Mouse (Mus musculus) hindbrain, embryonic 11.5 days (tissue): Measurements from ENCODE around the gene Srcin1. TPM values are rescaled to one million over a fixed set of nuclear protein-coding genes. Genes with fewer than 3 reads are reported as not detected.
A peak's percentile ranks its signal among the peaks of the same experiment; 100 is the strongest.

ENCODE experiments used
- ATAC-seq: fragments of 200-750 bp; cut with Nextera tagmentation; 2 replicates; pipeline ENCODE4 v1.8.0; 2017; ENCODE audit warnings: mild to moderate bottlenecking, moderate TSS enrichment, moderate library complexity; ENCODE audit not compliant: low FRiP score
- DNase-seq: peaks from one replicate; pipeline ENCODE4 v3.0.0-alpha.2; 2015; ENCODE audit warnings: low spot score
- H3K27ac ChIP-seq: fragments of 300-500 bp; sonication (generic); 2 replicates; pipeline ENCODE4 v1.5.1; 2014; ENCODE audit warnings: mild to moderate bottlenecking, low read depth, low read length
- H3K27me3 ChIP-seq: fragments of 300-500 bp; sonication (generic); 2 replicates; pipeline ENCODE4 v1.6.1; 2014; ENCODE audit warnings: mild to moderate bottlenecking, low read length, moderate library complexity, mixed read lengths; ENCODE audit not compliant: control insufficient read depth, insufficient read depth
- H3K36me3 ChIP-seq: fragments of 300-500 bp; sonication (generic); 2 replicates; pipeline ENCODE4 v1.6.1; 2014; ENCODE audit warnings: mild to moderate bottlenecking, low read length, moderate library complexity, mixed read lengths; ENCODE audit not compliant: control insufficient read depth, insufficient read depth
- H3K4me1 ChIP-seq: fragments of 300-500 bp; sonication (generic); replicated peaks from 2 replicates; pipeline ENCODE4 v1.6.1; 2014; ENCODE audit warnings: low read length, mixed read lengths; ENCODE audit not compliant: control insufficient read depth, insufficient read depth
- H3K4me2 ChIP-seq: fragments of 300-500 bp; sonication (generic); replicated peaks from 2 replicates; pipeline ENCODE4 v1.6.1; 2014; ENCODE audit warnings: mild to moderate bottlenecking, low read depth, low read length
- H3K4me3 ChIP-seq: fragments of 300-500 bp; sonication (generic); 2 replicates; pipeline ENCODE4 v1.5.1; 2014; ENCODE audit warnings: low read depth, low read length
- H3K9ac ChIP-seq: fragments of 300-500 bp; sonication (generic); 2 replicates; pipeline ENCODE4 v1.6.1; 2014; ENCODE audit warnings: low read depth, low read length
- H3K9me3 ChIP-seq: fragments of 300-500 bp; sonication (generic); 2 replicates; pipeline ENCODE4 v1.6.1; 2016; ENCODE audit warnings: low read length; ENCODE audit not compliant: control insufficient read depth
- WGBS: fragments of 180-500 bp; shearing (Covaris S2); extraction: QIAGEN DNeasy Blood & Tissue Kit; methylation state at CpG from one replicate; pipeline ENCODE4 v1.1.7; 2014; 5-methylcytosine and 5-hydroxymethylcytosine counted together
- polyA plus RNA-seq: library from polyadenylated mRNA; unstranded; fragments of >200 nt; fragmentation: Nextera tagmentation; extraction: Ambion mirVana; gene quantifications from 2 replicates; pipeline ENCODE4 v1.2.1, GENCODE M21; 2014

The Srcin1 gene
- polyA plus RNA-seq, 1 experiment from 2014 or later = 2.2 TPM

DNA sequence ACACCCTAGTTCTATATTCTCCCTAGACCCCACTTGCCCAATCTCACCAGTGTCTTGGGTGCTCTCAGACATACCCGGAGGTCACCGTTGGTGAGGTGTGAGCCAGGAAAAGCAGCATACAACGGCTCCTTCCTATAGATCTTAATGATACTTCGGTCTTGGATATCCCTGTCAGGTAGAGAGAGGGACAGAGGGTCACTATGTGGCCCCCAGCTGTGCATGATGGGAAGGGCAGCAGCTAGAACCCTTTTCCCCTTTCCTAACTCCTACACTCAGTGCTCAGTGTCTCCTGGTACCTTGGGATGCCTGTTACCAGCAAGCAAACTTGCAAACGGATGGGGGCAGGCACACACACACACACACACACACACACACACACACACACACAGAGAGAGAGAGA is 40.3 kb downstream of the Srcin1 start:
- DNase-seq = peak; percentile 18
- H3K27ac ChIP-seq = no peak overlapping the region
- 43% methylated on average over 5 of the region's 5 CpGs for WGBS

DNA sequence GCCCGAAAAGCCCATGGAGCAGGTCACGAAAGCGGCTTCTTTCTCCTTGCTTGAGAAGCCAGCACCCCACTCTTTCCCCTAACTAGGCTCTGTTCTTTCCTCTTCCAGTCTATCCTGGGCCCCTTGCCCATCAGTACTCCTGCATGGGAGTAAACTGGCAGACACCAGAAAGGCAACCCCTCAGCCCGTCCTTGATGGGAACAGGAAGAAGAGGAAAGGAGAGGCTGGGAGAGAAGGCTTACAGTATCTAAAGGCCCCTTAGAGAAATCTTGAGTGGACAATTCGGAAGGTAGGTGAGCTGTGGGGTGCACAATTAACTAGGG is 40.7 kb downstream of the Srcin1 start:
- no peak overlapping the region for H3K27ac ChIP-seq
- no peak for DNase-seq
- H3K9me3 ChIP-seq = no peaks in the 10 kb centered on the region
- peaks cover 21% of the 10 kb centered on the region for H3K4me1 ChIP-seq
- no peak overlapping the region for H3K4me2 ChIP-seq
- no peak for ATAC-seq
- H3K27me3 ChIP-seq = peaks cover 68% of the 10 kb centered on the region
- no peak overlapping the region for H3K4me3 ChIP-seq
- H3K9ac ChIP-seq = no peak overlapping the region
- H3K36me3 ChIP-seq = no peaks in the 10 kb centered on the region
- 25% methylated on average over 5 of the region's 5 CpGs for WGBS

More for the DNA sequence above, 40.3 kb downstream of the Srcin1 start:
- Histone ChIP-seq H3K9me3 (no peaks in the 10 kb centered on the region), H3K4me2 (no peak overlapping the region), H3K27me3 (peaks cover 70% of the 10 kb centered on the region), H3K9ac (no peak overlapping the region), H3K4me3 (no peak overlapping the region), H3K4me1 (peaks cover 21% of the 10 kb centered on the region), H3K36me3 (no peaks in the 10 kb centered on the region)
- no peak for ATAC-seq

DNA sequence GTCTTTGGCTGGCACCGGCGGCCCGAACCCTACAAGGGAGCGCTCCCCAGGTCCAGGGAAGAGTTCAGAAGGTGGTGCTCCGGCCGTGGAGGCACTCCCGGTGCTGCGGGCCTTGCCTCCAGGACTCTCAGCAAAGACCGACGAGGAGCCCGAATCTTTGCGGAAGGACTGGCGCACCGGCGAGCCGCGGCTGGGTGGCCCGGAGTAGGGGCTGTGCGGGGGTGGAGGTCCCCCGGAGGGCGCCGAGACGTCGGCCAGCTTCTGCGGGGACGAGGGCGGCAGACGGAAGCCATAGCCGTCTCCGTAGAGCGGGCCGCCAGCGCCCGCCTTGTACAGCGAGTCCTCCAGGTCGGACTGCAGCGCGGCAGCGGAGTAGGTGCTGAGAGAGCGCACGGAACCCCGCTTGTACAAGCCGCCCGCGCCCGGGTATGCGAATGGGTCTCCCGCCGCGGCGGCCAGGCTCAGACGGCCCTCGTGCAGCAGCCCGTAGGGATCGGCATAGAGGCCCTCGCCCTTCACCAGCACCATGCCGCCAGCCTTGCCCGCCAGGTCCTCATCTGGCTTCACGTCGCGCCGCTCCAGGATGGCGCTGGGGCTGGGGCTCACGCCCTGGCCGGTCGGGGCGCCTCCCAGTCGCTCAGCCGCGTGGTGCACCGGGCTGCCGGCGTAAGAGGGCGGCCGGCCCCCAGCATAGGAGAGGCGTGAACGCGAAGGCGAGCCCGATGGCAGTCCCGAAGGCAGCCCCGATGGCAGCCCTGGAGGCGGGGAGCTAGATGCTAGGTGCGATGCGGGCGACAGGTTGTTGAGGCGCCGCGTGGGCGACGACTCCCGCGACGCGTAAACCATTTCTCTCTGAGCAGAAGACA is 41.3 kb downstream of the Srcin1 start:
- Histone ChIP-seq H3K4me1 (peaks cover 21% of the 10 kb centered on the region), H3K9me3 (no peaks in the 10 kb centered on the region), H3K4me3 (peak overlapping the region; percentile 22), H3K27me3 (peaks cover 68% of the 10 kb centered on the region), H3K36me3 (no peaks in the 10 kb centered on the region), H3K27ac (no peak overlapping the region), H3K4me2 (peak overlapping the region; percentile 20), H3K9ac (peak overlapping the region; percentile 23; the same call in 1 of the 2 replicates)
- DNase-seq (peak; percentile 65), ATAC-seq (no peak)
- 2% methylated on average over 94 of the region's 95 CpGs for WGBS

DNA sequence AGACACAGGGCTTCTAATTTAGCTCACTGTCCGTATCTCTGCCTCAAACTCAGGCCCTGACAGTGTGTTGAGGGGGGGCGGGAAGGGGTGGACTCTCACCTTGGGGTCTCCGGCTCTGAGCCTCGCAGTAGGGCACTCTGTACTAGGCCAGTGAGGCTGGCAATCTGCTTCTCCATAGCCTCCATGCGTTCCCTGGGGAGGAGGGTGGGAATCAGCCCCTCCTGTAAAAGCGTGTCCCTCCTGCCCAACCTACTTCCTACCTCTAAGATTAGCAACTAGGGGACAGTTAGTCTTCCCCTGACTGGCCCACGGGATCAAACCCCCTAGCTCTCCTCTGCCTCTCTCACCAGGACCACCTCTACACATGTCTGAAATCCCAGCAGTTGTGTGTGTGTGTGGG is 42.3 kb downstream of the Srcin1 start:
- DNase-seq = peak; percentile 20
- WGBS = 19% methylated on average over 6 of the region's 7 CpGs
- no peak overlapping the region for H3K4me2 ChIP-seq
- H3K9me3 ChIP-seq = no peaks in the 10 kb centered on the region
- H3K4me3 ChIP-seq = no peak overlapping the region
- ATAC-seq = no peak
- no peak overlapping the region for H3K9ac ChIP-seq
- peaks cover 18% of the 10 kb centered on the region; the same call in 1 of the 2 replicates for H3K4me1 ChIP-seq
- no peaks in the 10 kb centered on the region for H3K36me3 ChIP-seq
- no peak overlapping the region for H3K27ac ChIP-seq
- H3K27me3 ChIP-seq = peaks cover 68% of the 10 kb centered on the region

DNA sequence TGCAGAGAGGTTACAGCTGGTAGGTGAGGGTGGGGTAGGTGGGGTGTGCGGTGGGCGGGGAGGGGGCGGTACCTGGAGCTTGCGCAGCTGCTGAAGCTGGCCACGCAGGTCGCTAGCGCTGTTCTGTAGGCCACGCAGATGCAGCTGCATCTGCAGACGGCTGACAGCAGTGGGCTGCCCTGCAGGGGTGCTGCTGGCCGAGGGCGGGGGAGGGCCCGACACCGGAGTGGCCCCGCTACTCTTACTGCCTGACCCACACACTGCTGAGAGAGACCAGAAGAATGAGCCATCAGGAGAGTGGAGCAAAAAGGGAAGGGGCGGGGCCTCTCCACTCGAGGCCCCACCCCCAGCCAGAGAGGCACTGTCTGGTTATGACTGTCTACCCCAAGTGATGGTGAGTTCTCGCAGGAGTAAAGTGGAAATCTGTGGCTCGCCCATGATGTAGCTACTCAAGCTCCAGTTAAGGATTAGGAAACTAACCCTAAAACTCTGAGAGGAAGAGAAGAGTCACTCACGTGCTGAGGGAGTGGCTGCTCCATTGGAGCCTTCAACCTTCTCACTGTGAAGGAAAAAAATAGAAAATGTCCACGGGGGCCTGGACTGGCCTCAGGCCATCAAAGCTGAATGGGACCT is 42.9 kb downstream of the Srcin1 start:
- no peak overlapping the region for H3K9ac ChIP-seq
- peaks cover 18% of the 10 kb centered on the region; the same call in 1 of the 2 replicates for H3K4me1 ChIP-seq
- peaks cover 67% of the 10 kb centered on the region for H3K27me3 ChIP-seq
- H3K27ac ChIP-seq = no peak overlapping the region
- 5% methylated on average over 16 of the region's 20 CpGs for WGBS
- peak overlapping the region; percentile 30 for H3K4me2 ChIP-seq
- ATAC-seq (peak; percentile 33; the same call in 1 of the 2 replicates), DNase-seq (peak; percentile 60)
- no peaks in the 10 kb centered on the region for H3K36me3 ChIP-seq
- H3K4me3 ChIP-seq = no peak overlapping the region
- H3K9me3 ChIP-seq = no peaks in the 10 kb centered on the region

DNA sequence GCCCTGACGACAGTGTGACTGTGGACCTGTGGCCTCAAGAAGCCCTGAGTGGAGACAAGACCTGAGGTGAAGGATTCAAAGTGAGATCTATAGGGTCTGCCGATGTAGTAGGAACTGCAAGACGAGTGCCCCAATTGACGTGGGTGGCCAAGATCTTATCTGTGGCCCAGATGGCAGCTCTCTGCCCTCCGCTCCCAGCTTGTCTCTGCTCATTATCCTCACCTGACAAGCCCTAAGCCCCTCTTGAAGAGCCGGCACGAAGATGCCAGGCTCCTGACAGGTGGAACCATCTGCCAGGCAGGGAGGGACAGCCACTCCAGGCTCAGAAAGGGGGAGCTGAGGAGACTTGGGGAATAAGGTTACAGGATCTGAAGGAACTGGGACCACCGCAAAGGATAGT is 43.6 kb downstream of the Srcin1 start:
- Histone ChIP-seq H3K4me2 (peak overlapping the region; percentile 89; the same call in 1 of the 2 replicates), H3K36me3 (no peaks in the 10 kb centered on the region), H3K9me3 (no peaks in the 10 kb centered on the region), H3K27me3 (peaks cover 60% of the 10 kb centered on the region), H3K27ac (no peak overlapping the region), H3K4me1 (peaks cover 18% of the 10 kb centered on the region; the same call in 1 of the 2 replicates), H3K4me3 (peak overlapping the region; percentile 39; the same call in 1 of the 2 replicates), H3K9ac (no peak overlapping the region)
- 20% methylated on average over 8 of the region's 8 CpGs for WGBS
- DNase-seq (peak; percentile 27), ATAC-seq (0 out of 2 replicates have a peak, but pooled peaks have one; percentile 3)

DNA sequence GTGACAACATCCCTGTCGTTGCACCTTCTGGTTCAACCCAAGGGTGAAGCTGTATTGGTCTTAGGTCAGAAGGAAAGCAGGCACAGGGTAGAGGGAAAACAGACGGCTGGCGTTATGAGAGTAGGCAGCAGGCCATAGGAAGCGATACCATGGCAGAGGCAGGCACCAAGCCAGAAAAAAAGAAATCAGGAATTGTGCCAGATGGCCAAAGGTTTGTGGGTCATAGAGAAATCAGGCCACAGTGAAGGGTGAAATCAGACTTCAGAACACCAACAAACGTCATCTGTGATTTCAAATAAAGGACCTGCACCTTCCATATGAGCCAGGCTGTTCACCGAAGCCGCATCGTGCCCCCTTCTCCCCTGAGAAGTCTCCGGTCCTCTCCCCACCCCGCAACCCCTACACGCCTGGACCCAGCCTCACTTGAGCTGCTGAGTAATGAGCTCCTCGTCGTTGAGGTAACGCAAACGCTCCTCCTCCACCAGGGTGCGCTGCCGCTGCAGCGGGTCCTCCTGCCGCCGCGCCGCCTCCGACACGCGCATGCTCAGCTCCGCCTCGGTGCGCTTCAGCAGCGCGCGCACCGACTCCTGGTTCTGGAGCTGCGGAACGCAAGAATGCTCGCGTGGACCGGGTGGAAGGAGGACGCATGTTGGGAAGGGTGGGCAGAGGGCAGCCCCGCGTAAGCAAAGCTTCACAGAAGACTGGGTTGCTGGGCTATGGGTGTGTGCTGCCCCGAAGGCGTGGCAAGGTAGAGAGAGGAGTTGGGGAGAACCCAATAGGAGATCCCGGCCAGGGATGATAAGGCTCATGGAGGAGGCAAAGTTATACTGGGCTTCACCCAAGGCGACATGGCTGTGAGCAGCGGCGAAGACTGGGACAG is 44.4 kb downstream of the Srcin1 start:
- ATAC-seq = peak; percentile 55
- no peak overlapping the region for H3K27ac ChIP-seq
- peak; percentile 95 for DNase-seq
- no peaks in the 10 kb centered on the region for H3K9me3 ChIP-seq
- 7% methylated on average over 46 of the region's 46 CpGs for WGBS
- peaks cover 18% of the 10 kb centered on the region; the same call in 1 of the 2 replicates for H3K4me1 ChIP-seq
- peak overlapping the region; percentile 39 for H3K4me3 ChIP-seq
- H3K9ac ChIP-seq = peak overlapping the region; percentile 45; the same call in 1 of the 2 replicates
- H3K4me2 ChIP-seq = peak overlapping the region; percentile 89
- no peaks in the 10 kb centered on the region for H3K36me3 ChIP-seq
- H3K27me3 ChIP-seq = peaks cover 53% of the 10 kb centered on the region

DNA sequence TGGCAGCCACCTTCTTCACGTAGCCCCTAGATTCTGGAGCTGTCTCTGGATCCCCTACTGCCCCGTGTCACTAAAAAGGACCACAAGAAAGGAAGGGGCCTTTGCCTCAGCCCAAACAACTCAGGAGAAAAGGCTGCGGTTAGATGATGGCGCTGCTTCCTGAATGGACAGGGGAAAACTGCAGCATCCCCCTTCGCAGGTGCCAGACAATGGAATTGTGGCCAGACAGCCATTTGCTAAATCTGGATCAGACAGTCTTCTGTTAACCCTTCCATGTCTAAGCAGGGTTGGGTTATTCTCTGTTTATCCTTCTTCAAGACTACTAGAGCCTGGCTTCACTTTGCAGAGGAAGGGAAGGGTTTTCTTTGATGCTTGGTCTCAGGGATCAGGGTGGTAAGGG is 45.0 kb downstream of the Srcin1 start:
- no peak for ATAC-seq
- 71% methylated on average over 5 of the region's 5 CpGs for WGBS

More for the DNA sequence above, 45.0 kb downstream of the Srcin1 start:
- Histone ChIP-seq H3K4me2 (no peak overlapping the region), H3K27me3 (peaks cover 46% of the 10 kb centered on the region), H3K4me1 (peaks cover 18% of the 10 kb centered on the region; the same call in 1 of the 2 replicates), H3K9me3 (no peaks in the 10 kb centered on the region), H3K36me3 (no peaks in the 10 kb centered on the region), H3K27ac (no peak overlapping the region), H3K9ac (no peak overlapping the region), H3K4me3 (no peak overlapping the region)
- no peak for DNase-seq
